Mouse (Mus musculus) olfactory bulb, adult 2 months (tissue): Measurements from ENCODE around the gene Fanca.

ENCODE experiments used
- CTCF ChIP-seq: fragments of 200-500 bp; IDR thresholded peaks from 2 replicates; pipeline ENCODE4 v1.5.1; 2012; ENCODE audit warnings: low read depth, mild to moderate bottlenecking, low read length, moderate library complexity; ENCODE audit not compliant: insufficient read depth
- POLR2A ChIP-seq: fragments of 200-500 bp; IDR thresholded peaks from 2 replicates; pipeline ENCODE4 v1.6.1; 2012; ENCODE audit warnings: mild to moderate bottlenecking, low read depth, low read length, moderate library complexity; ENCODE audit not compliant: insufficient read depth

DNA sequence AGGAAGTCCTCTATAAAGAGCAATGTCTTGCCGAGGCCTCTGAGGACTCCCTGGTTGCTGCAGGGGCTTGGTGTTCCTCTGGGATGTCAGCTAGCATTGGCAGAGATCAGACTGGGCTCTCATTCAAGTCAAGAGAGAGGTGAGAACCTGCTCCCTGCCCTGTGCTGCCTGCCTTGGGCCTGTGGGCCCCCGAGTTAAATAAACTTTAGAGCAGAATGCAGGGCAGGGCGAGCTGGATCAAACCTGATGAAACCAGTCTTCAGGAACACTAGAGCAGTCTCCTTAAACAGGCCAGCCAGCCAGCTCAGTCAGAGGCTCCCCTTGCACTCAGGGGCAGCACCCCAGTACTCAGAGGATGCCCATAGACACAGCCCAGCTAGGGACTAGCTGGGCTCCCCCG is 46.5 kb downstream of the Fanca start:
- TF ChIP-seq POLR2A (no peak), CTCF (no peak)
